Mouse (Mus musculus): ENCODE data around the gene Sema6b.
"Not testable (repeated sequence)": the region's sequence is repeated elsewhere in the genome, so short reads cannot be mapped to it uniquely, and the experiment has no call there.

DNA sequence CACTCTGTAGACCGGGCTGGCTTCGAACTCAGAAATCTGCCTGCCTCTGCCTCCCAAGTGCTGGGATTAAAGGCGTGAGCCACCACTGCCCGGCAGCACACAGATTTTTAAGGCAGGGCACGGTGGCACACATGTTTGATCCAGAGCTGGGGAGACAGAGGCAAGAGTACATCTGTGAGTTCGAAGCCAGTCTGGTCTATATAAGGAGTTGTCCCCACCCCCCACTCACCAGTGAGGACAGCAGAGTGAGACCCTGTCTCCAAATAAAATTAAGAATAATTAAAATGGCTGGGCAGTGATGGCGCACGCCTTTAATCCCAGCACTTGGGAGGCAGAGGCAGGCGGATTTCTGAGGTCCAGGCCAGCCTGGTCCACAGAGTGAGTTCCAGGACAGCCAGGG lies 61.8 kb downstream of the Sema6b start:
- not testable (repeated sequence) for TF ChIP-seq POLR2A (IDR thresholded peaks at IDR 0.05; ENCODE audit: low read depth, low read length); CTCF (IDR thresholded peaks at IDR 0.05; ENCODE audit: borderline replicate concordance, insufficient read depth, low read length)
